Mouse (Mus musculus) spleen, postnatal 4 days (tissue): Measurements from ENCODE around the gene Ptger3.

Source experiments
- DNase-seq, 2 experiments: peaks; one replicate each; pipeline ENCODE4 v3.0.0; 2022; ENCODE audit warnings: low spot score in 2 of 2

Gene Ptger3

DNA sequence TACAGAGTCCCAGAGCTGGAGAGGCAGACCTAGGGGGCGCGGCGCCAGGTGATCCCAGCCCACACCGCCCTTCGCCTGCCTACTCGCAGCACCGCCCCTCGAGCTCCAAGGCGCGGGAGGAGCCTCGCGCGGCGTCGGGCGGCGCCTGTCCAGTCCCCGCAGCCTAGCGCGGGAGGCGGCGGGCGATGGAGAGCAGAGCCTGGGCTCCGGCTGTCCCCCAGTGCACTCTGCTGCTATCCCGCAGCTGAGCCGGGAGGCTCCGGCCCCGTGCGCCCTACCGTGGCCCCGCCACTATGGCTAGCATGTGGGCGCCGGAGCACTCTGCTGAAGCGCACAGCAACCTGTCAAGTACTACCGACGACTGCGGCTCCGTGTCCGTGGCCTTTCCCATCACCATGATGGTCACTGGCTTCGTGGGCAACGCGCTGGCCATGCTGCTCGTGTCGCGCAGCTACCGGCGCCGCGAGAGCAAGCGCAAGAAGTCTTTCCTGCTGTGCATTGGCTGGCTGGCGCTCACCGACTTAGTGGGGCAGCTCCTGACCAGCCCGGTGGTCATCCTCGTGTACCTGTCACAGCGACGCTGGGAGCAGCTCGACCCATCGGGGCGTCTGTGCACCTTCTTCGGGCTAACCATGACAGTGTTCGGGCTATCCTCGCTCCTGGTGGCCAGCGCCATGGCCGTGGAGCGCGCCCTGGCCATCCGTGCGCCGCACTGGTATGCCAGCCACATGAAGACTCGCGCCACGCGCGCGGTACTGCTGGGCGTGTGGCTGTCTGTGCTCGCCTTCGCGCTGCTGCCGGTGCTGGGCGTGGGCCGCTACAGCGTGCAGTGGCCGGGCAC lies at the start of gene Ptger3:
TSS of gene Ptger3 (plus strand) at position 168 of the 841 bp plus-strand sequence.
- peak; percentile 18 to 62 for DNase-seq

DNA sequence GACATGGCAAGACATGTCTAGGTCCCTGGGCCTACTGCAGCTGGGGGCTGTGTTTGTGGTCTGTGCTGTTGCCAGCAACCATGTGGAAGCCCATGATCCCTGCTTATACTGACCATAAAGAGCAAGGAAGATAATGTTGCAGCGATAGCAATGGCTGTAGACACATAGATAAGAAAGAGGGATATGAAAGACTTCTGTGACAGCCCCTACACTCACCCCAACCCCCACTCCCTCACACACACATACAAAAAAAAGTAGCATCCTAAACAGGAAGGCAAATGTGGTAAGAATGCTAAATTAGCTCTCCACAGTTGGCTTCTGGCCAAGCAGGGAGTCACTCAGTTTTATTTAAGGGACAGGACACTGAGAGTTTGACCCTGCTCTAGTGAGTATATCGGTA lies 48.7 kb upstream of the Ptger3 start:
- no peak for DNase-seq

DNA sequence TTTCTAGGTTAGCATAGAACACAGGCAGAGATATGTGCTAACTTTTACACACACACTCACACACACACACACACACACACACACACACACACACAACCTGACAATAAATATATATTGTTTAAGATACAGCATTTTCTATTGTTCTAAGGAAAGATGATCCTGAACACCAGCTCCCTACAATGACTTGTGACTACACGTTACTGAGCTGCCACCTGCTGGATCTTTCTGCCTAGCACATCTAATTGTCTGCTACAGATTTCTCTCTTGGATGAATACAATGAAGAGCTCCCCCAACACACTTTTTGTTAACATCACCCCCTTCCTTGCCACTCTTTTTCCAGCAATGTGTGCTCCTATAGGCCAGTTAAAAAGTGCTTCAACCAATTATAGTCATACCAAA lies 46.3 kb upstream of the Ptger3 start:
- DNase-seq, result no peak

DNA sequence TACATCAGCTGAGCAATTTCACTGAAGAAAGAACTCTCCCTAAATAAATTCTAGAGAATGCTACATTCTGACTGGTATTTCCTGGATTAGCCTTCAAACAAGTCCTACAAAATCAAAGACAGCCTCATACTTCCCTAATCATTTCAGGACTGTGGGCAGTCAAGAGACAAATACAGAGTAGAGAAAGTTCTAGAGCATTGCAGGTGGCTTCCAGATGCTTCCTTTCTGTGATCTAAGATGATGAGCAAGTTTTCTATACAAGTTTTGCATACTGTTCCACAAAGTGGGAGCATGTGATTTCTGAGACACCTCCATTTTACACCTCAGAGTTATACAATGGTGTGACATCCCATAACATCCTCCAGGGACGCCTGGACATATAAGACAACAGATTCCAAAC lies 42.9 kb upstream of the Ptger3 start:
- no peak for DNase-seq

DNA sequence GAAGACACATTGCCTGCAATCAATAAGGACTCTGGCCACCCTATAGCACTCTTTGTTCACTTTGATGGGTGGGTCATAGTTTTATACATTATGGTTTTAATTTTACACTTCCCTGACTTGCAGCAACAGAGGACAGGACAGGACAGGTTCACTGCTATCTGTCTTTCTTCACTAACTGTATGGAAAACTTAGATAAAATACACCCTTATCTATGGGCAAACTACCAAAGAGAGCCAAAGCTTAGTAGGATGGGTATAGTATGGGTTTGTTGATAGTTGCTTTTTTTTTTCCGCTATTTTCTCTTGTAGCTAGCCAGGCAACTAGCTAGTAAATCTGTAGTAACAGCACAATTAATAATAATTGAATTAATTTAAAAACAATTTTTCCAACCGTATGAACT lies 35.1 kb upstream of the Ptger3 start:
- no peak for DNase-seq

DNA sequence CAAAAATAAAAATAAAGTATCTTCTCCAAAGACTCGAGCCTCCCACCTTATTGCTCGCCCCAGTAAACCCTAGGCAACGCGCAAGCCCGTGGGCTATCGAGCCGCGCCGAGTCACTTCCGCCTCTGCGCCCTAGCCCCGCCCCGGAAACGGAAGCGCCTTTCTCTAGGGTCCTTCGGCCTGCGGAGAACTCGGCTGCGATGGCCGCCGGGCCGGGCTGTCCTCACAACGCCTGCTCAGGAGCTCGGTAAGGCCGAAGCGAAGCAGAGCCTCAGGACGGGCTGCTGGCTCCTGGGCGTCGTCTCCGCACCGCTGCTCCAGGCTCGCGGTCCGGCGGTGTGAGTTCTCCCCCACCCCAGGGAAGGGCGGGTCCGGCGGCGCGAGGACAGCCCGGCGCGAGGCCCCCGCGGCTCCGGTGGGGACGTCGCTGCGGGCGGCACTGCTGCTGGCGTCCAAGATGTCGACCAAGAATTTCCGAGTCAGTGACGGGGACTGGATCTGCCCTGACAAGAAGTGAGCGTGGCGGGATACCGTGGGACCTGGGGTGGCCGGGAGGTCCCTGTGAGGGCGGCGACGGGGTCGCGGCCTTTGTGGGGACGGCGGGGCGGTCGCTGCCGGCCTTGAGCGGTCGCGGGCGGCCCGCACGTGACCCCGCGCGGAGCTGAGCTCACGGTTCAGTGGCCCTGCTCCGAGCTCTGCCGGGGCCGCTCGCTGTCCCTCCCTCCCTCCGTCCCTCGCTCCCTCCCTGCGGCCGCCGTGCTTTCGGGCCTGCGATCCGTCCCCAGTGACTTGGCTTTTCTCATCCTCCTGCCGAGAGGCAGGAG lies 32.5 kb upstream of the Ptger3 start, which contains the start of gene Zranb2:
TSS of gene Zranb2 (plus strand) at position 197 of the 822 bp plus-strand sequence.
- DNase-seq, result peak; percentile 90 to 96

DNA sequence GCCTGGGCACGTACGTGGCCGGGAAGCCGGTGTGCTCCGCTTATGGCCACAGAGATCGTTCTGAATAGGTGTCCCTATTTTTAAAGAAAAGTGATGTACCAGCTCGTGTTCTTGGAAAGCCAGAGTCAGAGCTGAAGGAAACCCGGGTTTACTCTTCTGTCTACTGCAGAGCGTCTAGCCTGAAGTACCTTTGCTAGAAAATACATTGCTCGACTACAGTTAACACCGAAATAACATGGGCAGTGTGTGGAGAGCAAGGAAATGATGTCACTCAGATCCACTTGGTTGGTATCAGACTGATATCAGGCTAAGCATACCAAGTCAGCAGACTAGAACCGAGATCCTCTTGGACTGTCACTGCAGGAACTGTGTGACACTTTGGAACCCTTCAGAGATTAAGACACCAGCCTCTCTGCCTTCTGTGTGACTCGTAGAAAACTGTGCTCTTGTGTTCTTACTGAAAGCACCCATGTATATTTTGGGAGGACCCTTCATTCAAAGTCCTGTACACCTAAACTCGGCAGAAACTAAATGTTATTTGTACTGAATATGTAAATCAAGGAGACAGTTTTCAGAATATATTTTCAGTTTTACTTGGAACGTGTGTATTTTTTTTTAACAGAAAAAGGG lies 31.8 kb upstream of the Ptger3 start:
- DNase-seq, result peak in 1 of 2 experiments; percentile 12

DNA sequence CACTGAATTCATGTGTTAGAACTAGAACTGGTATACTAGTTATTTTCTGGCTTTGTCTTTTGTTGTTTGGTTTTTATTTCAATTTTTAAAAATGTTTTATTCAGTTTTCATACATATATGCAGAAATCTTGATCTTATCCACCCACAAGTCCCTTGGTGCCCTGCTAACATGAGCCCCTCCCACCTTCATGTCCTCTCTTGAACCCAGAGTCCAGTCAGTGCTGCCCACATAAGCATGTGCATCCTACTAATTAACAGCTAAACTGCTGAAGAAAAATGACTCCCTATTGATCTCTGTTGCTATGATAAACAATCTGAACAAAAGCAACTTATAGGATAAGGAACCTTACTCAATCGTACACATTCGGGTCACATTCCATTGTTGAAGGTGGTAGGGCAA lies 17.4 kb upstream of the Ptger3 start:
- no peak for DNase-seq

DNA sequence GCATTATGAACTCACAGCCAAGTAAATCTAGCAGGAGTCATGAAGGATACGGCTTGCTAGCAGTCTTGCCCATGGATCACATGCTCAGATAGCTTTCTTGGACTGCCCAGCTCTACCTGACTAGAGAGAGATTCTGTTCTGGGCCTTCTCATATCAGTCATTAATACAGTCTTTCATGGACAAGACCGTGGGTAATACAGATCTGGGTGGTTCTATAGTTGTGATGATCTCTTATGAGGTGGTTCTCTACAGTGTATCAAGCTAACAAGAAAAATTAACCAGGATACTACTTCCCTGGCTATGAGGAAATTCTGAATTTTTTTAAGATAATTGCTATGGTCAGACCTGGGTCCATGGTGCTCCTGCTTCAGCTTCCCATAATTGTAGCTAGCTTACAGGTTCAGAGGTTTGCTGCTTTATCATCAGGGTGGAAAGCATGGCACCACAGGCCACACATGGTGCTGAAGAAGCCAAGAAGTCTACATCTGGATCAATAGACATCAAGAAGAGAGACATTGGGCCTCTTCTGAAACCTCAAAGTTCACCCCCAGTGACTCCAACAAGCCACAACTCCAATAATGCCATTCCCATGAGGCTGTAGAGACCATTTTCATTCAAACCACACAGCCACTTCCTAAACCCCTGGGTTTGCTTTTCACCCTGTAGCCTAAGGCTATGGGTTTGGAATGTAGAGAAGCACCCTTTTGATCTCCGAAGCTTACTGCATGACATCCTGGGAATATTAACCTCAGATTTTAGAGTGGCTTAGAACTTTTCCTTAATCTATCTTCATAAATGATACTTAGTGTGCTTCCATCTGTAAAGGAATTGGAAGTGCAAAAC lies 16.7 kb upstream of the Ptger3 start:
- DNase-seq, result no peak

DNA sequence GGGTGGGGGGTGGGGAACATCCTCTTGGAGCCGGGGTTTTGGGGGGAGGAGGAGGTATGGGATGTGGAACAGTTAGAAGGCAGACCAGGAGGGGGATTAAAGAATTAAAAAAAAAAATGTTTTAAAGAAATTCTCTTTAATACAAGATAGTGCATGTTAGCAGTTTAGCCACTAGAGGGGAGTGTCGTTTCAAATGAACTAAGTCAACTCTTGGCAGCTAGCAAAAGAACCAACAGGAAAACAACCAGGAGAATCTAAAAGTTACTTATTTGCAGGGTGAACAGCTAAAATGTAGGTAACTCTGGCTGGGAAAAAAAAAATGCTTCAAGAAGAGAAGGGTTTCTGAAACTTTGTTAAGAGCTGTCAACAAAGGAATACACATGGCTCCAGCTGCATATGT lies 1.5 kb upstream of the Ptger3 start:
- DNase-seq, result no peak

DNA sequence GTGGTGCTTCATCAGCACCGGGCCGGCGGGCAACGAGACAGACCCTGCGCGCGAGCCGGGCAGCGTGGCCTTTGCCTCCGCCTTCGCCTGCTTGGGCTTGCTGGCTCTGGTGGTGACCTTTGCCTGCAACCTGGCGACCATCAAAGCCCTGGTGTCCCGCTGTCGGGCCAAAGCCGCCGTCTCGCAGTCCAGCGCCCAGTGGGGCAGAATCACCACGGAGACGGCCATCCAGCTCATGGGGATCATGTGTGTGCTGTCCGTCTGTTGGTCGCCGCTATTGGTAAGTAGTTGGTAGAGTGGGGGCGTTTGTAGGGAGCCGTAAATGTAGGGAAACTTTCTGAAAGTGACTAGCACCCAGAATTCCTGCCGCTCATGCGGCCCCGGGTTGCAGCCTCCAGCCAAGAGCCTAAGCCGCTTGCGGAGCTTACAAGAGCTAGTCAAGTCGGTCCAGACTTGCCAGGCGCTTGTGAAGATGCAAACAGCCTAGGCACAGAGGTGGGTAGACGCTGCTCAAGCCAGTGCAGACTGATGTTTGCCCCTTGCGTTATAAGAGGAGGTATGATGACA lies 957 bp downstream of the Ptger3 start:
- DNase-seq, result peak in 1 of 2 experiments; percentile 64

DNA sequence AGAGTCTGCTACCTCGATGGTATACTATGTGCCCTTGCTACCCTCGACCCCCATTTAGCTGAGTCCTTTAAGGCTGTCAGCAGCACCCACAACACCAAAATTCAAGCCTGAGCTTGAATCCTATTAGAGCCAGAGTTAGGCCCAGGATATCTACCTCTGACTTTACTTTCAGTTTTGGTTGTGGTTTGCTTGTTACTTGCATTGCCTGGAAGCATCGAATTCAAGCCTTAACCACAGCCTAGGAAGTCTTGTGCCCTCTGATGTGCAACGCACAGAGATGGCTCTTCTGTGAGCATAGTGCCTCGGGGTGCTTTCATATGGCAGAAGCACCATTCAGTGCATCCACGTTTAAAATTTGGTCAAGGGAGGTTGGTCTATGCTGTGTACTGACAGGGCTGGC lies 5.3 kb downstream of the Ptger3 start:
- DNase-seq, result no peak

DNA sequence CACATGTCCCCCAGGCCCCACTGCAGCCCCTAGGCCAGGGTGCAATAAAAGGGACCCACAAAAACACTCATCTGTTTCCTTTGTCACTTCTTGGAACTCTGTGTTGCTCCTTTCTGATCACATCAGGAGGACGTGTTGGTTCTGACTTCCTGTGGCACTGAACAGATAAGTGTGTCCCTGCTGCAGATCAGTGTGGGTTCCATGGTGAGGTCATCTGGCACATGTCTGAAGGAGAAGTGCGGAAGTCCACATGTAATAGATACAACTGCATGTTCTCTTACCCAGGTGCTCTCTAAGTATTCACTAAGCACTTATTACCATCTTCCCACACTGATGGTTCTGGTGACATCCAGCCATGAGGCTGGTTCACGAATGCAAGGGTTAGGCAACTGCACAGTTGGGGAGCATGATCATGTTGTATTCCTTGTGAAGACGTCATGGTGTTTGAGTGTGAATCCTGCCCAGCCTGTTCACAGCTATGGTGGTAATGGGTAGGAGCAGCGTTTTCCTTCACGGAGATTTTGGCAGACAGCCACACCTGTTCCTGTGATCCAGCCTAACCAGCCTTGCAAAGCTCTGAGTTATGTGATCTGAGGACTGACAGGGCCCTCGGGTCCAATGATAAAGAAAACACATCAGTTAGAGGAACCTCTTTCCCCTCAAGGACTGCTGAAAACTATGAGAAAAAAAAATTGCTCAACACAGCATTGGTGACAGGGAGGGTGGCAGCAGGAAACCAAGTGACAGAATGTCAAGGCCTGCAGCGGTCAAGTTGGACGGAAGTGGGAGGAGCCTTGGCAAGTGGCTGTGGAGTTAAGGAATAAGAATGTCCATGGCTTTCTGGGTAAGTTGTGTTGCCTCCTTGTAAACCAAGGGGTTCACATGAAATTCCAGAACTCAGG lies 9.0 kb downstream of the Ptger3 start:
- DNase-seq, result no peak

DNA sequence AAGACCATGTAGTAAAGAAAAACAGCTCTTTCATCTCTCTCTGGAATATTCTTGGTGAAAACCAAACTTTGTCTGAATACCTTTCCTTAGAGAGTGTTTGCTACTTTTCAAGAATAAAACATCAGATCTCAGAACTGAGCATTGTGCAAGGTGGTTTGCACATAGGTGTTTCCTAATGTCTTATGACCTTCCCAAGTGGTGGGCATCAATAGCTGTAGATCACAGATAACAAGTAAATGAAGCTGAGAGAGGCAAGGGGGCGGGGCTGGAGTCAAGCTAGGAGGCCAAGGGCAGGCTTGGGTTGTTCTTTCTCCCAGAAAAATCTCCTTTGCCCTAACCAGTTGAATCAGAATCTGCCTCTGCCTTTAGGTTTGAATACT lies 9.6 kb downstream of the Ptger3 start:
- no peak for DNase-seq

DNA sequence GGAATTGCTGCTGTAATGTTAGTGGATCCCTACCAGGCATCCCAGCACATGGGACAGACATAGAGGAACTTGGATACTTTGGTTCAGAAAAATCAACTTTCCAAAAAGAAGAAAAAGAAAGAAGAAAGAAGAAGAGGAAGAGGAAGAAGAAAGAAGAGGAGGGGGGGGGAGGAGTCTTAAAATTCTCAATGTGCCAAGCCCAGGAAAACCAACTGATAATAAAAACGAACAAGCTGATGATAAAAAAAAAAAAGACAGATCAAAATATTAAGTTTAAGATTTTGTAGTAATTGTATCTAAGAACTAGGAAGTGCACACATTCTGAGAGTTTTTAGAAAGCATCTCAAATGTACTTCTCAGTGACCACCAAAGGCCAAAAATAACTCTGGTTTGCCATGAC lies 10.2 kb downstream of the Ptger3 start:
- no peak for DNase-seq

DNA sequence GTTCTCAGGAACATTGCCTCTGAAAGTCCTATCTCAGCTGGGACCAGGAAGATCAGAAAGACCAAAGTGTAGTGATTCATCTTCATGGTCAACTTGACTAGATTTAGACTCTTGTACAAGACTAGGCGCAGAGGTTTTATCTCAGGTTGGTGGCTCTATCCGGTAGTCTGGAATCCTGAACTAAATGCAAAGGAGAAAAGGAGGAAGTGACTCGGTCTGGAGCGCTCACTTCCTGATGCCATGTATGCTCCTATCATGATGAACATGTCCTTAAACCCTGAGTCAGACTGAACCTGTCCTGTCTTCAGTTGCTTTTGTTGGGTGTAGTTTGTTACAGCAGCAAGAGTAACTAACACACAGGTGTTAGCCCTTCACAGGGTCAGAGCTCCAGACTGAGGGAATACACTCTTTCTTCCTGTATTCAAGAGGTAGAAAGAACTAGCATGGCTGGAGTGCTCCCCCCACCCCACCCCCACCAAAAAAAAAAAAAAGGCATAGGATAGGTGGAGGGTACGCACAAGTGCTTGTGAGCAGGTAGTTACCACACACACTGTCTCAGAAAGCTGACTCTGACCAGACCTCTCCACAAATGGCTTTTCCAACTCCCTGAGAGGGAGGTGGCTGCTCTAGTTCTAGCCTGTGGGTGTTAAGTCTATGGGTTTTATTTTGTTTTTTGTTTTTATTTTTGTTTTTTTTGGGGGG lies 11.9 kb downstream of the Ptger3 start:
- DNase-seq, result peak in 1 of 2 experiments; percentile 27

DNA sequence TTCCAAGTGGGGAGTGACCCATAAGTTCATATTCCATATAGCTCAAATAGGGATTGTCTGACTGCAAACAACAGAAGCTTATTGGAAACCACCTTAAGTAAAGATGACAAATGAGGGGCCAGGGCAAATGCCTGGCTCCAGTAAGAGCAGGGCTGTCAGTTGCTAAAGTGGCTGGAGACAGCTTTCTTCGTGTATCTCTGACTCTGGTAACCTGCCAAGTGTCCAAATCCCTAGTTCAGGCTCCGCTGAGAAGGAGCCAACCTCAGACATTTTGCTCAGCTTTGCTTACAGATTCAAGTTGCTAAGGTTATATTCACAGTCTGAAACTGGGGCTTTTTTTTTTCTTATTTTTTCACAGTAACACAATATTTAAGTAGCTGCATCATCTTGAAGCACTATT lies 12.7 kb downstream of the Ptger3 start:
- peak in 1 of 2 experiments; percentile 46 for DNase-seq

DNA sequence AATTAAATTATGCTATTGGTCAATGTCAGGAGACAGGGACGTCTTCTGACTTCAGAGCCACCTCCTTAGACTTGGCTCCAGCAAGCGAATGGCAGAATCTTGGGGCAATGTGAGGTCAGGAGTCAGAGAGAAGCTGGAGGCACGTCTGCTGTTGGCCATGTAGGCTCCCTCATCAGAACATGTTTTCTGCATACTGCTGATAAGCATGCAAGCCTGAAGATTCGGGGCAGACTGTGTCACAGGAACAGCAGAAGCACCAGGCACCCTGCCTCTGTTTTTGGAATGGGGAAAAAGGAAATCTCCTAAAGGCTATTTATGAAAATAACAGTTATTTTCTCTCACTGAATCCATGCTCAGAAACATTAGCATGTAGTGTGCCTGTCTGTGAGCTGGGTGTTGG lies 13.6 kb downstream of the Ptger3 start:
- peak in 1 of 2 experiments; percentile 52 for DNase-seq

DNA sequence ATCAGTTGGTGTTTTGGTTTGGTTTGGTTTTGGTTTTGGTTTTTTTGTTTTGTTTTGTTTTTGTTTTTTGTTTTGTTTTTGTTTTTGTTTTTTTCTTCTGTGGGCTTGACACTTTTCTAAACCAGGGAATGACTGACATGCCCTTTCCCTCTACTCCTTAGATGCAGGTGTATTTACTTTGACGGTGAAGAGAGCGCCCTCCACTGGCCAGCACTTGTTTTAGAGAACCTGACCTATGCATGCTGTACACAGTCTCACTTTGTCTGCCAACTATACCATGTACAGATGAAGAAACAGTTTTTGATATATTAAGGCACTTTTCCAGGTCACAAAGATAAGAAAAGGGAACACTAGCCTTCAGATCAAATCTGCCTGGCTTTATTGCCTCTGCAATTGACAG lies 15.1 kb downstream of the Ptger3 start:
- peak in 1 of 2 experiments; percentile 50 for DNase-seq
